In the genomic region with DNA sequence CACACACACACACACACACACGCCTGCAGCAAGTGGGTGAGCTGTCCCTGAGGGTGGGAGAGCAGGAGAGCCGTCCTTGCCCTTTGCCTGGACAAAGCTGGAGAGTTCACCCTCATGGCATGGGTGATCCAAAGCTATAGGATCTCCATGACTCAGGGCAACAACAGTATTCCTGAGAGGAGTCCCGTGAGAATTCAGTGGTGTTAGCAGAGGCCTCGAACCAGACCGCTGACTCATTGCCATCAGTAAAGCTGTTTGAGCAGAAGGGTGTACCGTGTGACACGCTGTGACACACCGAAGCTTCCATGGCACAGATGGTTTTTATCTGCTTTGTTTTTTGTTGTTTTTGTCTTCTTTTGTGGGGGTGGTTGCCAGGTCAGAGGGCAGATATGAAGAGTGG, we compare ENCODE assay signal across 21 mouse cellular contexts.
DNase-seq lines count a peak whose midpoint lies in the region; ATAC-seq lines count a peak whose summit lies in the region.
"Had no signal": no experiment of that assay in that cellular context is flagged by ENCODE, and none has a peak within 500 bp of the region (broad histone marks: within the 10 kb centered on the region; RNA-seq: fewer than 3 reads in every experiment).

No protein-coding gene starts in this region.

- no peak overlapping the region for H3K9ac ChIP-seq in forebrain, embryonic 12.5 days
- no peak overlapping the region for H3K9ac ChIP-seq in forebrain, embryonic 16.5 days (replicated peaks; ENCODE audit: low read depth, low read length)
- H3K9ac ChIP-seq in neural tube, embryonic 14.5 days (replicated peaks; ENCODE audit: low read depth, low read length), result no peak overlapping the region
- no peak overlapping the region for H3K9ac ChIP-seq in hindbrain, embryonic 14.5 days

- 91% methylated on average over 8 of the region's 8 CpGs for WGBS in forebrain, embryonic 12.5 days
- WGBS in forebrain, embryonic 16.5 days, result 86% methylated on average over 8 of the region's 8 CpGs
- 78% methylated on average over 8 of the region's 8 CpGs for WGBS in neural tube, embryonic 14.5 days
- 75% methylated on average over 8 of the region's 8 CpGs for WGBS in hindbrain, embryonic 14.5 days

- no peak overlapping the region for H3K4me3 ChIP-seq in forebrain, embryonic 12.5 days (replicated peaks)
- H3K4me3 ChIP-seq in forebrain, embryonic 16.5 days (replicated peaks; ENCODE audit: low read length), result no peak overlapping the region
- H3K4me3 ChIP-seq in neural tube, embryonic 14.5 days (ENCODE audit: low read depth, low read length), result no peak overlapping the region
- H3K4me3 ChIP-seq in hindbrain, embryonic 14.5 days (replicated peaks; ENCODE audit: low read length), result no peak overlapping the region
- H3K4me3 ChIP-seq: embryonic facial prominence, embryonic 10.5 days; heart, embryonic 10.5 days had no signal

- H3K4me1 ChIP-seq in forebrain, embryonic 12.5 days, result peaks cover 4% of the 10 kb centered on the region
- H3K4me1 ChIP-seq in forebrain, embryonic 16.5 days (replicated peaks; ENCODE audit: control insufficient read depth, insufficient read depth, low read length), result no peaks in the 10 kb centered on the region
- no peaks in the 10 kb centered on the region for H3K4me1 ChIP-seq in neural tube, embryonic 14.5 days (ENCODE audit: control insufficient read depth, insufficient read depth, low read length)
- H3K4me1 ChIP-seq in hindbrain, embryonic 14.5 days (replicated peaks; ENCODE audit: control insufficient read depth, insufficient read depth, low read length), result peaks cover 11% of the 10 kb centered on the region

- no peaks in the 10 kb centered on the region for H3K9me3 ChIP-seq in forebrain, embryonic 12.5 days
- H3K9me3 ChIP-seq in forebrain, embryonic 16.5 days (ENCODE audit: control insufficient read depth, low read length), result no peaks in the 10 kb centered on the region
- H3K9me3 ChIP-seq in neural tube, embryonic 14.5 days (ENCODE audit: control insufficient read depth, low read length), result no peaks in the 10 kb centered on the region
- no peaks in the 10 kb centered on the region for H3K9me3 ChIP-seq in hindbrain, embryonic 14.5 days (ENCODE audit: control insufficient read depth, low read length)
- H3K9me3 ChIP-seq: embryonic facial prominence, embryonic 10.5 days; G1E; heart, embryonic 10.5 days had no signal

- 0 out of 2 replicates have a peak, but pooled peaks have one; percentile 6 for ATAC-seq in forebrain, embryonic 12.5 days (ENCODE audit: low FRiP score)
- ATAC-seq in forebrain, embryonic 16.5 days, result no peak
- 0 out of 2 replicates have a peak, but pooled peaks have one; percentile 23 for ATAC-seq in neural tube, embryonic 14.5 days (ENCODE audit: low read depth)
- ATAC-seq in hindbrain, embryonic 14.5 days (ENCODE audit: low FRiP score), result 0 out of 2 replicates have a peak, but pooled peaks have one; percentile 19
- ATAC-seq: forebrain, embryonic 14.5 days; intestine, embryonic 16.5 days; Patski had no signal

- no peaks in the 10 kb centered on the region for H3K36me3 ChIP-seq in forebrain, embryonic 12.5 days (replicated peaks)
- H3K36me3 ChIP-seq in forebrain, embryonic 16.5 days (ENCODE audit: control insufficient read depth, insufficient read depth), result no peaks in the 10 kb centered on the region
- no peaks in the 10 kb centered on the region for H3K36me3 ChIP-seq in neural tube, embryonic 14.5 days (ENCODE audit: control insufficient read depth, insufficient read depth, low read length)
- no peaks in the 10 kb centered on the region for H3K36me3 ChIP-seq in hindbrain, embryonic 14.5 days (replicated peaks; ENCODE audit: control insufficient read depth, insufficient read depth)
- H3K36me3 ChIP-seq: embryonic facial prominence, embryonic 10.5 days; G1E; heart, embryonic 10.5 days had no signal

- H3K4me2 ChIP-seq in forebrain, embryonic 12.5 days, result no peak overlapping the region
- no peak overlapping the region for H3K4me2 ChIP-seq in forebrain, embryonic 16.5 days (ENCODE audit: low read length)
- H3K4me2 ChIP-seq in neural tube, embryonic 14.5 days (ENCODE audit: low read depth, low read length), result no peak overlapping the region
- H3K4me2 ChIP-seq in hindbrain, embryonic 14.5 days (replicated peaks), result no peak overlapping the region

- DNase-seq in neural tube, embryonic 10.5 days (ENCODE audit: extremely low spot score, low spot score), result no peak
- DNase-seq in MN1 (ENCODE audit: low spot score), result peak; percentile 58
- DNase-seq in hindbrain, embryonic 14.5 days (ENCODE audit: low spot score), result no peak
- DNase-seq in cerebellum, adult 8-10 months, result no peak
- DNase-seq in thymus, postnatal 0 days (ENCODE audit: low spot score), result no peak
- DNase-seq: adrenal gland, adult 2 months; adrenal gland, postnatal 25 days; cerebellum, adult 18-20 months; cerebellum, postnatal 10 days; heart, adult 18-20 months; heart, postnatal 10 days; heart, postnatal 4 days had no signal

- H3K27me3 ChIP-seq in forebrain, embryonic 12.5 days, result no peaks in the 10 kb centered on the region
- H3K27me3 ChIP-seq in forebrain, embryonic 16.5 days (replicated peaks; ENCODE audit: control insufficient read depth, insufficient read depth, low read length), result no peaks in the 10 kb centered on the region
- no peaks in the 10 kb centered on the region for H3K27me3 ChIP-seq in neural tube, embryonic 14.5 days (ENCODE audit: control insufficient read depth, insufficient read depth, low read length)
- no peaks in the 10 kb centered on the region for H3K27me3 ChIP-seq in hindbrain, embryonic 14.5 days (ENCODE audit: control insufficient read depth, insufficient read depth, low read length)

- H3K27ac ChIP-seq in forebrain, embryonic 12.5 days, result no peak overlapping the region
- no peak overlapping the region for H3K27ac ChIP-seq in forebrain, embryonic 16.5 days (ENCODE audit: low read length)
- H3K27ac ChIP-seq in neural tube, embryonic 14.5 days (ENCODE audit: low read depth, low read length), result no peak overlapping the region
- H3K27ac ChIP-seq in hindbrain, embryonic 14.5 days, result no peak overlapping the region
- H3K27ac ChIP-seq: embryonic facial prominence, embryonic 10.5 days; heart, embryonic 10.5 days had no signal
